Mouse (Mus musculus) embryonic facial prominence, embryonic 13.5 days (tissue): ENCODE results near the gene Spaca3. TPM values are rescaled to one million over a fixed set of nuclear protein-coding genes. Genes with fewer than 3 reads are reported as not detected.

Experiments used
- ATAC-seq: fragments of 200-750 bp; cut with Nextera tagmentation; 2 replicates; pipeline ENCODE4 v1.8.0; 2017; ENCODE audit warnings: low read depth; ENCODE audit not compliant: insufficient number of reproducible peaks, insufficient read depth, low FRiP score, low TSS enrichment
- H3K27ac ChIP-seq: fragments of 300-500 bp; sonication (generic); 2 replicates; pipeline ENCODE4 v1.5.1; 2015; ENCODE audit warnings: moderate library complexity, mild to moderate bottlenecking, inconsistent platforms
- H3K27me3 ChIP-seq: fragments of 300-500 bp; sonication (generic); 2 replicates; pipeline ENCODE4 v1.6.1; 2015; ENCODE audit warnings: mild to moderate bottlenecking, inconsistent platforms
- H3K36me3 ChIP-seq: fragments of 300-500 bp; sonication (generic); 2 replicates; pipeline ENCODE4 v1.6.1; 2015; ENCODE audit warnings: mild to moderate bottlenecking, inconsistent platforms
- H3K4me1 ChIP-seq: fragments of 300-500 bp; sonication (generic); 2 replicates; pipeline ENCODE4 v1.6.1; 2015; ENCODE audit warnings: inconsistent platforms
- H3K4me2 ChIP-seq: fragments of 300-500 bp; sonication (generic); 2 replicates; pipeline ENCODE4 v1.6.1; 2015; ENCODE audit warnings: moderate library complexity, mild to moderate bottlenecking, inconsistent platforms
- H3K4me3 ChIP-seq: fragments of 300-500 bp; sonication (generic); 2 replicates; pipeline ENCODE4 v1.5.1; 2015; ENCODE audit warnings: mild to moderate bottlenecking, inconsistent platforms
- H3K9ac ChIP-seq: fragments of 300-500 bp; sonication (generic); 2 replicates; pipeline ENCODE4 v1.6.1; 2015; ENCODE audit warnings: mild to moderate bottlenecking, inconsistent platforms
- H3K9me3 ChIP-seq: fragments of 300-500 bp; sonication (generic); 2 replicates; pipeline ENCODE4 v1.6.1; 2016; ENCODE audit warnings: inconsistent platforms
- WGBS: fragments of 180-500 bp; shearing (Covaris S2); methylation state at CpG from one replicate; pipeline ENCODE4 v1.1.7; 2015; ENCODE audit warnings: mixed read lengths; 5-methylcytosine and 5-hydroxymethylcytosine counted together
- polyA plus RNA-seq: library from polyadenylated mRNA; unstranded; fragments of >200 nt; fragmentation: Nextera tagmentation; extraction: Ambion mirVana; gene quantifications from 2 replicates; pipeline ENCODE4 v1.2.1, GENCODE M21; 2015

Spaca3 gene
- polyA plus RNA-seq, 1 experiment from 2014 or later = not detected

- Histone ChIP-seq H3K4me1 (no peaks in the 10 kb centered on the region), H3K9me3 (no peaks in the 10 kb centered on the region), H3K36me3 (no peaks in the 10 kb centered on the region), H3K4me2 (no peak overlapping the region), H3K4me3 (no peak overlapping the region), H3K27ac (no peak overlapping the region), H3K27me3 (no peaks in the 10 kb centered on the region), H3K9ac (no peak overlapping the region)
- 89% methylated on average over 10 of the region's 10 CpGs for WGBS
- no peak for ATAC-seq
Measured at GRCm38 (mm10) chr11:80903426-80903825, 45.3 kb downstream of the Spaca3 start.

GRCm38 (mm10) chr11:80904559-80904958 lies 46.4 kb downstream of the Spaca3 start:
- WGBS = 92% methylated on average over 2 of the region's 2 CpGs
- Histone ChIP-seq H3K9ac (no peak overlapping the region), H3K4me1 (no peaks in the 10 kb centered on the region), H3K27ac (no peak overlapping the region), H3K4me2 (no peak overlapping the region), H3K36me3 (no peaks in the 10 kb centered on the region), H3K9me3 (no peaks in the 10 kb centered on the region), H3K27me3 (no peaks in the 10 kb centered on the region), H3K4me3 (no peak overlapping the region)
- ATAC-seq = no peak

GRCm38 (mm10) chr11:80906456-80906855 lies 48.3 kb downstream of the Spaca3 start:
- Histone ChIP-seq H3K4me3 (no peak overlapping the region), H3K36me3 (no peaks in the 10 kb centered on the region), H3K9ac (no peak overlapping the region), H3K27me3 (no peaks in the 10 kb centered on the region), H3K4me2 (no peak overlapping the region), H3K27ac (no peak overlapping the region), H3K4me1 (no peaks in the 10 kb centered on the region), H3K9me3 (no peaks in the 10 kb centered on the region)
- ATAC-seq = no peak
- 38% methylated on average over 4 of the region's 4 CpGs for WGBS

GRCm38 (mm10) chr11:80907820-80908219 lies 49.7 kb downstream of the Spaca3 start:
- Histone ChIP-seq H3K4me1 (no peaks in the 10 kb centered on the region), H3K27me3 (no peaks in the 10 kb centered on the region), H3K36me3 (no peaks in the 10 kb centered on the region), H3K9me3 (no peaks in the 10 kb centered on the region), H3K4me2 (no peak overlapping the region), H3K27ac (no peak overlapping the region), H3K4me3 (no peak overlapping the region), H3K9ac (no peak overlapping the region)
- ATAC-seq = no peak
- WGBS = 88% methylated on average over 6 of the region's 6 CpGs

- Histone ChIP-seq H3K9ac (no peak overlapping the region), H3K27ac (no peak overlapping the region), H3K4me2 (no peak overlapping the region), H3K36me3 (no peaks in the 10 kb centered on the region), H3K4me3 (no peak overlapping the region), H3K9me3 (no peaks in the 10 kb centered on the region), H3K4me1 (no peaks in the 10 kb centered on the region), H3K27me3 (no peaks in the 10 kb centered on the region)
- no peak for ATAC-seq
- WGBS = 81% methylated on average over 5 of the region's 5 CpGs
Measured at GRCm38 (mm10) chr11:80912721-80913120, 54.6 kb downstream of the Spaca3 start.

- no peaks in the 10 kb centered on the region for H3K36me3 ChIP-seq
- H3K9ac ChIP-seq = no peak overlapping the region
- no peaks in the 10 kb centered on the region for H3K4me1 ChIP-seq
- ATAC-seq = no peak
- H3K4me2 ChIP-seq = no peak overlapping the region
- H3K9me3 ChIP-seq = no peaks in the 10 kb centered on the region
- no peak overlapping the region for H3K27ac ChIP-seq
- 39% methylated on average over 4 of the region's 4 CpGs for WGBS
- H3K27me3 ChIP-seq = no peaks in the 10 kb centered on the region
- H3K4me3 ChIP-seq = no peak overlapping the region
Measured at GRCm38 (mm10) chr11:80913408-80914024, 55.4 kb downstream of the Spaca3 start.

Other genes starting within 250 kb of the Spaca3 start
- 7.7 and 12.5 TPM in 2 replicates for gene Myo1d, start 78.3 kb upstream of the Spaca3 start, polyA plus RNA-seq
- 106 and 107 TPM in 2 replicates for gene Tmem98, start 48.2 kb upstream of the Spaca3 start, polyA plus RNA-seq